Mouse (Mus musculus) intestine, embryonic 15.5 days (tissue): ENCODE measurements at regions not wholly inside any gene's neighbourhood (a gene's known extent, or its start where the extent isn't known, plus 50 kb on each side); places are given as distances from the start of the nearest gene placed in this dataset.

ENCODE experiments used
- ATAC-seq: fragments of 200-750 bp; cut with Nextera tagmentation; 2 replicates; pipeline ENCODE4 v1.8.0; 2017; ENCODE audit warnings: moderate TSS enrichment, moderate library complexity
- H3K27ac ChIP-seq: fragments of 300-500 bp; sonication (generic); 2 replicates; pipeline ENCODE4 v1.5.1; 2015; ENCODE audit warnings: mild to moderate bottlenecking, inconsistent platforms
- H3K27me3 ChIP-seq: fragments of 300-500 bp; sonication (generic); replicated peaks from 2 replicates; pipeline ENCODE4 v1.6.1; 2015; ENCODE audit warnings: inconsistent platforms
- H3K36me3 ChIP-seq: fragments of 300-500 bp; sonication (generic); 2 replicates; pipeline ENCODE4 v1.6.1; 2015; ENCODE audit warnings: inconsistent platforms
- H3K4me1 ChIP-seq: fragments of 300-500 bp; sonication (generic); replicated peaks from 2 replicates; pipeline ENCODE4 v1.6.1; 2015; ENCODE audit warnings: inconsistent platforms
- H3K4me2 ChIP-seq: fragments of 300-500 bp; sonication (generic); replicated peaks from 2 replicates; pipeline ENCODE4 v1.6.1; 2015; ENCODE audit warnings: mild to moderate bottlenecking, inconsistent platforms
- H3K4me3 ChIP-seq: fragments of 300-500 bp; sonication (generic); replicated peaks from 2 replicates; pipeline ENCODE4 v1.5.1; 2015; ENCODE audit warnings: inconsistent platforms
- H3K9ac ChIP-seq: fragments of 300-500 bp; sonication (generic); 2 replicates; pipeline ENCODE4 v1.6.1; 2015; ENCODE audit warnings: inconsistent platforms
- H3K9me3 ChIP-seq: fragments of 300-500 bp; sonication (generic); 2 replicates; pipeline ENCODE4 v1.6.1; 2016; ENCODE audit warnings: inconsistent platforms
- WGBS: fragments of 180-500 bp; shearing (Covaris S2); methylation state at CpG from one replicate; pipeline ENCODE4 v1.1.7; 2015; 5-methylcytosine and 5-hydroxymethylcytosine counted together

DNA sequence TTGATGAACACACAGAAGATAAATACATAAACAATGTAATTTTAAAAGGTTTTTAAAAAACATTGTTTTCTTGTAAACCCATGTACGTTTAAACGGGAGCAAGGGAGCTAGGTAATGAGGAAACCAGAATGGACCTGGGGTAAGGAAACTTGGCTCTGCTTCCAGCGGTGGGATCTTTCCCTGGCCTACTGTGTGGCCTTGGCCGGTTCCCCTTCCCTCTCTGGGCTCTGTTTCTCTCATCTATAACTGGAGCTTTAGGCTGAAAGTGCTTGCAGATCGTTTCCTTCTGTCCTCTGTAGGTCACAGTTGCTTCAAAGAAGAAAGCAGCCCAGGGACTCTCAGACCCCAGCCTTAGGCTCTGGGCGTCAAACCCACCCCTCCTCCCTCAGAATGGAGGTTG is 285.1 kb upstream of the Zmiz1 start:
- no peak for ATAC-seq
- Histone ChIP-seq H3K4me2 (no peak overlapping the region), H3K9me3 (no peaks in the 10 kb centered on the region), H3K4me1 (peaks cover 6% of the 10 kb centered on the region; the same call in 1 of the 2 replicates), H3K27me3 (no peaks in the 10 kb centered on the region), H3K27ac (peak overlapping the region; percentile 15; the same call in 1 of the 2 replicates), H3K9ac (no peak overlapping the region), H3K36me3 (no peaks in the 10 kb centered on the region), H3K4me3 (no peak overlapping the region)
- 64% methylated on average over 6 of the region's 6 CpGs for WGBS

DNA sequence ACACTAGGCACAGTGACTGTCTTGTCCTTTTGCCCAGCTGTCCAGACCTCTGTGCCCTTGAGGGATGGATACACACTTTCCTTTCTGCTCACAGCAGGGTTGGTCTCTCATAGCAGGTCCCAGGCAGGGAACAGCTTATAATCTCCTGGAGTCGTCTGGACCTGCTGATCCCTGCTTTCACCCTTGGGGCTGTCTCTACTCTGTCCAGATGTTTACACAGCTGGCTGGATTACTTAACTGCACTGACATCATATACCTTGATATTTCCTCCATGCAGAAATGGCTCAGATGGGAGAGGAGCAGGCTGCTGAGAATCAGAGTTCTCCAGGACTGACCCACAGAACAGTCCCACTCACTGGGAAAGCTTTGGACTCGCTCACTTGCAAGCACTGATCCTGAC is 284.6 kb upstream of the Zmiz1 start:
- no peaks in the 10 kb centered on the region for H3K9me3 ChIP-seq
- no peak overlapping the region for H3K4me2 ChIP-seq
- no peaks in the 10 kb centered on the region for H3K36me3 ChIP-seq
- H3K4me3 ChIP-seq: no peak overlapping the region
- no peaks in the 10 kb centered on the region for H3K27me3 ChIP-seq
- WGBS: 42% methylated on average over 2 of the region's 2 CpGs
- ATAC-seq: 0 out of 2 replicates have a peak, but pooled peaks have one; percentile 48
- H3K4me1 ChIP-seq: peaks cover 6% of the 10 kb centered on the region; the same call in 1 of the 2 replicates
- no peak overlapping the region for H3K27ac ChIP-seq
- no peak overlapping the region for H3K9ac ChIP-seq

DNA sequence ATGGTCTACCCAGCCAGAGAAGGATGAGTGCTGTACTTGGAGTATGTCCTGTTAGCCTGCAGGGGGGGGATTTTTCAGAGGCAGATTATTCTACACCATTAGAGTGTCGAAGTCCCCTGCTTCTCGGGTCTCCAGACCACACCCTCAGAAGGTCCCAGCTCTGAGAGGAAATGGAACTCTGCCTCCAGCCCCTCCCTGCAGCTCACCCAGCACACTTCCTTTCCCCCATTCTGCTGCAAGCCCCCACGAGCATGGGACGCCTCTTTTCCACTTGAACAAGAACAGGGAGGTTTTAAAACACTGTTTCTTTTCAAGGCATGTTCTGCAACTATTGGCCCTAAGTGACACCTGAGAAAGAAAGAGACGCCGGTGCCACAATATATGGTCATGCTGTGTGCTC is 282.8 kb upstream of the Zmiz1 start:
- no peak overlapping the region for H3K4me2 ChIP-seq
- WGBS: 57% methylated on average over 6 of the region's 6 CpGs
- ATAC-seq: no peak

DNA sequence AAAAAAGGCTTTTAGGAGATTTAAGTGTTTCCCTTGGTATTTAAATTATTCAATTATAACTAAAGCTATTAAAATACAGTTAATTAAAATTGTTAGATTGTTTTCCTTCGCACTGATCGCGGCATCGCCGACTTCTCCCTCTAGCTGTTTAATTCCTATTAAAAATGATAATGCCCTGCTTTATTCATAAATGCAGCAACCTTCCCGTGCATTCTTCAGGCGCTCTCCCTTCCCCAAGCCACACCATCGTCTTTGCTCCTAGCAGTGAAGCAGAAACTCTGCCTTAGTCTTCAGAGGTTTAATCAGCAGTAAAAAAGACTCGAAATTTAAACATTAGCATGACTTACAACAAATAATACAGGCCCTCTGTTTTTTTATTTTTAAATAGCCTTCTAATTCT is 278.9 kb upstream of the Zmiz1 start:
- no peak overlapping the region for H3K27ac ChIP-seq
- no peak for ATAC-seq
- peaks cover 9% of the 10 kb centered on the region; the same call in 1 of the 2 replicates for H3K4me1 ChIP-seq
- 74% methylated on average over 9 of the region's 9 CpGs for WGBS
- no peak overlapping the region for H3K4me2 ChIP-seq
- H3K36me3 ChIP-seq: no peaks in the 10 kb centered on the region
- no peak overlapping the region for H3K9ac ChIP-seq
- H3K4me3 ChIP-seq: no peak overlapping the region
- no peaks in the 10 kb centered on the region for H3K9me3 ChIP-seq
- H3K27me3 ChIP-seq: no peaks in the 10 kb centered on the region

More for the DNA sequence above, 282.8 kb upstream of the Zmiz1 start:
- Histone ChIP-seq H3K27me3 (no peaks in the 10 kb centered on the region), H3K4me1 (peaks cover 12% of the 10 kb centered on the region; the same call in 1 of the 2 replicates), H3K4me3 (no peak overlapping the region), H3K9me3 (no peaks in the 10 kb centered on the region), H3K9ac (no peak overlapping the region), H3K27ac (no peak overlapping the region), H3K36me3 (no peaks in the 10 kb centered on the region)

DNA sequence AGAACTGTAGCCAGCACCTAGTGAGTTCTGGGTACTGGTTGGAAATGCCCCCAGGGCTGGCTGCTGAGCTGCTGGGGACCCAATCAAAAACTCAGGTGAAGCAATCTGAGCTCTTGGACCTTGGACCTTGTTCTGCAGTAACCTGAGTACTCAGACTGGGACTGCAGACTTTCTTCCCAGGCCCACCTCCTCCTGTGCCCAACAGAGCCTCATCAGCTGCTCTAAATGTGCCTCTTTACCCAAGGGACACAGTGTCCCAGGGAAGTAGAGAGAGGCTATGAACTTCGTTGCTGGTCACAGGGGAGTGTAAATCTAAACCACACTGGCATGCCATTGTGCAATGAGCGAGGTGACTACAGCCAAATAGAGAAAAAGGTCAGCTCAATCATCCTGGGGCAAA is 277.6 kb upstream of the Zmiz1 start:
- H3K27ac ChIP-seq: 0 out of 2 replicates have a peak overlapping the region, but pooled peaks have one; percentile 37
- ATAC-seq: peak; percentile 92
- 38% methylated on average over 2 of the region's 2 CpGs for WGBS

DNA sequence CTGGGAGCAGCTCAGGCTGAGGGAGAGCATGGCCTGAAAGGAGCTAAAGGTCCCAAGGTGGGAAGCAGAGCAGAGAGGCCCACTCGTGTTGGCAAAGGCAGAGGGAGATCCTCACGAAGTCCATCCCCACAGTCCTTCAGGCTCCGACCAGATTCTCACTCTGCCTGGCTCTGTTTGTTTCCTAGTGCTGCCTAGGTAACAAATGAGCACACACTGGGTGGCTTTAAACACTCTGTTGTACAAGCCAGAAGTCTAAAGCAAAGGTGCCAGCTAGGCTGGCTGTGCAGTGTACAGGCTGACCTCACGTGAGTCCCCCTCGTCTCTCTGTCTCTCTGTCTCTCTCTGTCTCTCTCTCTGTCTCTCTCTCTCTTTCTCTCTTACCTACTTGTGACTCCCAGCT is 274.9 kb upstream of the Zmiz1 start:
- no peaks in the 10 kb centered on the region for H3K9me3 ChIP-seq
- H3K27me3 ChIP-seq: no peaks in the 10 kb centered on the region
- WGBS: 51% methylated on average over 5 of the region's 5 CpGs
- no peak overlapping the region for H3K9ac ChIP-seq
- H3K27ac ChIP-seq: no peak overlapping the region
- peaks cover 18% of the 10 kb centered on the region for H3K4me1 ChIP-seq
- no peak overlapping the region for H3K4me2 ChIP-seq
- H3K36me3 ChIP-seq: no peaks in the 10 kb centered on the region
- no peak for ATAC-seq
- no peak overlapping the region for H3K4me3 ChIP-seq

More for the DNA sequence above, 277.6 kb upstream of the Zmiz1 start:
- Histone ChIP-seq H3K9me3 (no peaks in the 10 kb centered on the region), H3K4me1 (peaks cover 17% of the 10 kb centered on the region), H3K27me3 (no peaks in the 10 kb centered on the region), H3K36me3 (no peaks in the 10 kb centered on the region), H3K9ac (no peak overlapping the region), H3K4me3 (no peak overlapping the region), H3K4me2 (no peak overlapping the region)

DNA sequence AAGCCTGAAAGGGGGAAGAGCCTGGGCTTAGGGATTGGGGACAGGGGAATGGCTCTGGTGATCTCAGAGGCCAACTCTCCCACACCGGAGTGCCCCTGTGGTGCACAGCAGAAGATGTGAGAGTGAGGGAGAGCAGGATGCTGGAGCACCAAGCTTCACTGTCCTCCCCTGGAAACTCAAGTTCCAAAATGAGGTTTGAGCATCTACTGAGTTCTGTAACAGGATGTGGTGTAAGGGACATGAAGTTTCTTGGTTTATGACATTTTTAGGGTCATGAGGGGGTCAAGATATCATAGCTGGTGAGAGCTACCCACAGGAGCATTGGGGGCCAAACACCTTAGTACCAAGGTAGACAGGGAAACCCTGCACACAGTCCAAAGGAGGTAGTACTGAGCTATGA is 274.1 kb upstream of the Zmiz1 start:
- H3K36me3 ChIP-seq: no peaks in the 10 kb centered on the region
- H3K9me3 ChIP-seq: no peaks in the 10 kb centered on the region
- H3K4me1 ChIP-seq: peaks cover 18% of the 10 kb centered on the region
- no peak for ATAC-seq
- 0 out of 2 replicates have a peak overlapping the region, but pooled peaks have one; percentile 2 for H3K27ac ChIP-seq
- no peak overlapping the region for H3K9ac ChIP-seq
- no peak overlapping the region for H3K4me3 ChIP-seq
- no peaks in the 10 kb centered on the region for H3K27me3 ChIP-seq
- 94% methylated on average over 1 of the region's 1 CpGs for WGBS
- H3K4me2 ChIP-seq: no peak overlapping the region

DNA sequence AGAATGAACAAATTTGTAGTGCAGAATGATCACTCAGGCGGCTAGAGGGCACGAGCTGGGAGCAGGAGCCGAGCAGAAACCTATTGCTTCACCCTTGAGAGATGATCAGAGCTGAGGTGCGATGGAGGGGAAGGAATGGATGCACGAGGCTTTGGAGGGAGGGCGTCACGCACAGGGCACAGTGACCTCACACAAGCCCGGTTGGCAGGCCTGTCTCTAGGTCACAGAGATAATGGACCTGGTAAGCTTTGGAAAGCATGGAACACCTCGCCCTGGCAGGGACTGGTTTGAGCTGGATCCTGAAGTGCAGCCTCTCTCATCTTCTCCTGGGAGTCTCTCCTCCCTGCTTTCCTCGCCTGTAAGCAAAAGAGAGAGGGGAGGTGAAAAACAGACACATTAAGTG is 273.4 kb upstream of the Zmiz1 start:
- Histone ChIP-seq H3K4me3 (no peak overlapping the region), H3K27ac (peak overlapping the region; percentile 51; the same call in 1 of the 2 replicates), H3K9me3 (no peaks in the 10 kb centered on the region), H3K36me3 (no peaks in the 10 kb centered on the region), H3K27me3 (no peaks in the 10 kb centered on the region), H3K4me2 (no peak overlapping the region), H3K9ac (no peak overlapping the region), H3K4me1 (peaks cover 21% of the 10 kb centered on the region)
- WGBS: 57% methylated on average over 10 of the region's 10 CpGs
- ATAC-seq: no peak

DNA sequence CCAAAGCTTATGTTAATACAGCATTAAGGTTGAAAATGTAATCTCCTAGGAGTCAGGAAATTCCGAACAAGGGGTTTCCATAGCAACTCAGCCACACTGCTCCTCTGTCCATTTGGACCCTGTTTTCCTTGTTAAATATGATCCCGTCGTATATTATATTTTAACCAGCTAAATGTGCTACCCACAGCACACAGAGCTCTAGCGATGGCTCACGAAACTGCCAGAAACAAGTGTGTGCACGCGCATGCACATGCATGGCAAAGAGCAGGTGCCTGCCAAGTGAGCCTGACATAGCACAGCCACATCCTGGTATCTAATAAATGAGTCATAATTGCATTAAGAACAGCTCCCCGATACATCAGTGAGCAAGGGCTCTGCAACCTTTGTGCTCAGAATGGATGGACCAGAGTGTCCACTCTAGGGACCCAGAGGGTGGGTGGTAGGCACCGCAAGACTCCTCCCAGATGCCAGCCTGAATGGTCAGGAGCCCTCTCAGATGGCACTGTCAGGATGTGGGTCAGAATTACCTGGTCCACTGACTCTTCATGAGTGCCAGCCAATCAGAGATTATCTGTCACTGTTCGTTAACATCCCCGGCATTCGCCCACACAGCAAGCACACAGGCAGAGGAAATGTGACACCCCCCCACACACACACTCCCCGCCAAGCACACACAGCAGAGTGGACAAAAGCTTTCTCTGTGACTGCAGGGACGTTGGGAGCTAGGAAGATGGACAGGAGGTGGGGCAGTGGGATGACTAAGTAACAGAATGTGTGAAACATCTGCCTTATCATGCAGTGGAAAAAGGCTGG is 272.8 kb upstream of the Zmiz1 start:
- ATAC-seq: peak; percentile 18; the same call in 1 of the 2 replicates
- Histone ChIP-seq H3K27ac (peak overlapping the region; percentile 51; the same call in 1 of the 2 replicates), H3K36me3 (no peaks in the 10 kb centered on the region), H3K4me1 (peaks cover 17% of the 10 kb centered on the region), H3K4me2 (no peak overlapping the region), H3K27me3 (no peaks in the 10 kb centered on the region), H3K9me3 (no peaks in the 10 kb centered on the region), H3K4me3 (no peak overlapping the region), H3K9ac (no peak overlapping the region)
- WGBS: 43% methylated on average over 14 of the region's 14 CpGs

DNA sequence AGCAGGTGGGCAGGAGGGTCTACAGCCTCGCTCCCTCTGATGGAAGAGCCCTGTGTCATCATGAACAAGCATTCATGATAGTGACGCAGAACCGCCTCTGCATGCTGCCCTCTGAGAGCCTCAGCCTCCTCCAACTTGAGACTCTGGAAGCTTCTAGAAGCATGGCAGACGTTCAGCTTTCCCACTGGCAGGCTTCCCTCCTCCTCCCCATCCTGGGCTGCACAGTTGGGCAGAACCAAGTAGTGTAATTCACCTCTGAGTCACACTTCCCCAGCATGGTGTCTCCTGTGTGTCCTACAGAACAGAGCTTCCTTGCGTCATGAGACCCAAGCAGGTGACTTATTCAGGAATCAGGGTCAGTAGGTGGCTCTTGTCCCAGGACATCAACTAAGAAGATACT is 271.3 kb upstream of the Zmiz1 start:
- Histone ChIP-seq H3K9me3 (no peaks in the 10 kb centered on the region), H3K36me3 (no peaks in the 10 kb centered on the region), H3K27ac (no peak overlapping the region), H3K4me3 (no peak overlapping the region), H3K27me3 (no peaks in the 10 kb centered on the region), H3K4me2 (no peak overlapping the region), H3K9ac (no peak overlapping the region), H3K4me1 (peaks cover 17% of the 10 kb centered on the region)
- ATAC-seq: no peak
- WGBS: 95% methylated on average over 5 of the region's 5 CpGs

DNA sequence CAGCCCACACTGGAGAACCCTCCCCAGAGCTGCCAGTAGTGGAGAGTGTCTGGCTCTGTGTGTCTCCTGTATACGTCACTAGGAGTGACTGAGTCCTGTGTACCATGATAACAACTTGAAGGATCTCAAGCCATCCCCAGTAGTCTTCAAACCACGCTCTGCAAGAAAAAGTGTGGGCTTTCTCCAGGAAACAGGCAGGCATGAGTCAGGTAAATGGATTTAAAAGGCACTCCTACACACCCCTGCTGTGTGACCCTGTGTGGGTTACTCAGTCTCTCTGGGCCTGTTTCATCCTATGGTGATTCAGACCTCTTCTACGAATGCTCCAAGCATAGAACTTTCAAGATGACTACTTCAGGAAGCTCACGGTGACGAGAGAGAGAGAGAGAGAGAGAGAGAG is 269.7 kb upstream of the Zmiz1 start:
- H3K9me3 ChIP-seq: no peaks in the 10 kb centered on the region
- H3K9ac ChIP-seq: no peak overlapping the region
- no peaks in the 10 kb centered on the region for H3K36me3 ChIP-seq
- no peak overlapping the region for H3K27ac ChIP-seq
- WGBS: 85% methylated on average over 5 of the region's 5 CpGs
- H3K4me1 ChIP-seq: peaks cover 17% of the 10 kb centered on the region
- H3K4me2 ChIP-seq: no peak overlapping the region
- H3K27me3 ChIP-seq: no peaks in the 10 kb centered on the region
- H3K4me3 ChIP-seq: no peak overlapping the region
- no peak for ATAC-seq

DNA sequence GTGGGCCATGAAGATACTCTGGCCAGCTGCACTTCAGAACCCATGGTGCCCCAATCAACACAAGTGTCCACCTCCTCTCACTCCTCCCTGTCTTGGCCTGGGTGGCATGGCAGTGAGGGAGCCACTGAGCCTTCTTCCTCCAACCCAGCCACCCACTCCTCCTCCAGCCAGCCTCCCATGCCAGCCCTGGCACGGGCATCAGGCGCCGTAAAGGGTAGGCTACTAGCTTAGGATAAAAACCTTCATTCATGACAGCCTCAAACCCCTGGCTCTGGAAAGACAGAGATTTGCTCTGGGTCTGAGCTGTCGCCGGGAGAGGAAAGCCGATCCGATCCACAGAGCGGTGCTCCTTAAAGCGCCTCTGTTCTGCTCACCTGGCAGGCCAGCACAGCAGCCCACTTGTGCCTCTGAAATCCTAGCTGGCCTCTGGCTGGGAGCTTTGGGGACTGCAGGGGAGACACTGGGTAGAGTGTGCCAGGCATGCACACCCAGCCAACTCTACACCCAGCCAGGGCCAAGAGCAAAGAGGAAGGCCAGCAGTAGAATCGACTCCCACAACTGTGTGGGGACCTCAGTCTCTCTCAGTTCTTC is 268.2 kb upstream of the Zmiz1 start:
- Histone ChIP-seq H3K4me1 (peaks cover 12% of the 10 kb centered on the region), H3K9me3 (no peaks in the 10 kb centered on the region), H3K4me2 (no peak overlapping the region), H3K27me3 (no peaks in the 10 kb centered on the region), H3K36me3 (no peaks in the 10 kb centered on the region), H3K27ac (no peak overlapping the region), H3K4me3 (no peak overlapping the region), H3K9ac (no peak overlapping the region)
- 97% methylated on average over 10 of the region's 10 CpGs for WGBS
- ATAC-seq: no peak
